Mouse (Mus musculus) erythroblast, embryonic 14.5 days (primary cell): ENCODE measurements at regions not wholly inside any gene's neighbourhood (a gene's known extent, or its start where the extent isn't known, plus 50 kb on each side); places are given as distances from the start of the nearest gene placed in this dataset.

Experiments
- GATA1 ChIP-seq: IDR thresholded peaks from 2 replicates; pipeline ENCODE4 v1.6.1; 2012; ENCODE audit warnings: low read length, inconsistent platforms, mixed read lengths
- TAL1 ChIP-seq: IDR thresholded peaks from 3 replicates; pipeline ENCODE4 v1.6.1; 2012; ENCODE audit warnings: low read length, inconsistent platforms, mixed read lengths

- TF ChIP-seq TAL1 (no peak), GATA1 (no peak)
Measured at GRCm38 (mm10) chr14:76931398-76931797, 105.2 kb upstream of the Ccdc122 start.
